Mouse (Mus musculus): ENCODE measurements around the gene Krt20. TPM values are rescaled to one million over a fixed set of nuclear protein-coding genes. Genes with fewer than 3 reads are reported as not detected.
A peak's percentile ranks its signal among the peaks of the same experiment; 100 is the strongest.

Gene Krt20
- total RNA-seq, 1 experiment from 2014 or later, result 0.96 TPM

DNA sequence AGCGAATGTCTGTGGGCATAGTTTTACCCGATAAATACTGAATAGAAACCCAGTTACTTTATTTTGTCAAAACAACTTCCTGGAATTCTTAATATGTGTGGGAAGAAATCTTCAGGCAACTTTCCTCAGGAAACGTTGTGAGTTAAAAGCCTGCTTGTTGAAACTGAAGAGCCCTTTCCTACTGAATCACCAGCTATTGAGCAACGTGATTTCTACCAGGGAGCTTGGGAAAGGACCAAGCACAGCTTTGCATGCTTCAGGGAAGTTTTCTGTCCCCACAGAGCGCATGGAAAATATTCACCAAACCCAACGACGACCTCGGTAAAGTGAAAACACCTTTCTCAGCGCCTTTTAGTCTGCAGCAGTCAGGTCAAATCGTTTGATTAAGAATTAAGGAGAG is 31.8 kb downstream of the Krt20 start:
- DNase-seq, result no peak

DNA sequence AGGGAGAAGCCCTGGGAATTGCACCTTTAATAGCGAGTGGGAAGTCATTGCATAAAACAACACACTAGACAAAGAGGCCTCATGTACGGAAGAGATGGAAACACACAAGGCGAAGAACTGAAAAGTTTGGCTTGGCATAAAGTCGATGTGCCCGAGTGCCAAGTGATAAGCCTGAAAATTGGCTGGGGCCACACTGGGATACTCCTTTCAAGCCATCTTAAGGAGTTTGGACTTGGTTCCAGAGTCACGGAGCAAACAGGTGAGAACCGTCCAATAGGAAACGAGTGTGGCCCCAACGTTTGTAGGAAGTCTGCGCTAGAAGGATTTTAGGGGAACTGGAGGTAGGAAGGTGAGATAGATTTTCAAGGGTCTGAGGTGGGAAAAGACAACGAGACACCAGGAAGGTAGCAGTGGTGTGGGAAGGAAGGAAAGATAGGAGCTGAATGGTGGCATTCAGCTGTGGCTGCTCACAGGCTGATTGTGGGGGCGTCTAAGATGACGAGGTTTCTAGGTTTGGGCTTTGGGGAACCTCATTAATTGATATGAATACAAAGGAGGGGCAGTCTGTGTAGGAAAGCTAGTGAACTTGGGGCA is 37.9 kb downstream of the Krt20 start:
- no peak for DNase-seq

DNA sequence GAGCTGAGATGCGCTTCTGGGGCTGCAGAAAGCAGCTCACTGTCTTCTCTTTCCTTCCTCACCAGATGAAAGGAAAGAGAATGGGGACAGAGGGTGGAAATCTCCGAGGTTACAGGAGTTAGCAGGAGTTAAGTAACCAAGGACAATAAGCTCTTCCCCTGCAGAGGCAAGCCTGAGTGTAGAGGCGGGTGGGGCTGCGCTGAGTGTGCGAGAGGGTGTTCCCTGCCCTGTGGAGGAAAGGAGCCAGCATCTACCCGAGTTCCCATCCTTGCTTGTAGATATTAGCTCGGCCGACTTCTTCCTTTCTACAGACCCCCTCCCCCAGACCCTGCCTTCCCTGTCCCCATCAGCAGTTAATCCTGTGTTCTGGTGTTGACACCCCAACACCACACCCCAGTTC is 39.1 kb downstream of the Krt20 start:
- no peak for DNase-seq

DNA sequence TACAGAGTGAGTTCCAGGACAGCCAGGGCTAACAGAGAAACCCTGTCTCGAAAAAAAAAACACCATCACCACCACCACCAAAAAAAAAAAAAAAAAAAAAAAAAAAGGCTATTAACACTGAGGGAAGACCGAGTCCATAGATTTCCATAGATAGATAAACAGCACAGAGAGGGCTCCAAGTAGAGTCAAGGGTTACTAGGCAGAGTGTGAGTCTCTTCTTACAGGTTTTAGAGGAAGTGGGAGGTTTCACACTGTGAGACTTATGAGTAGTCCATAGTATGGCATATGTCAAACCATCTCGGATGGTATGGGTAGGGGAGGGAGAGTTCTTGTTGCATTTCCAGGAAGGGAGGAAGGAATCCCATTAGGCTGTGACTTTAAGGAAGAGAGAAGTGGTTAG is 39.9 kb downstream of the Krt20 start:
- DNase-seq, result no peak

DNA sequence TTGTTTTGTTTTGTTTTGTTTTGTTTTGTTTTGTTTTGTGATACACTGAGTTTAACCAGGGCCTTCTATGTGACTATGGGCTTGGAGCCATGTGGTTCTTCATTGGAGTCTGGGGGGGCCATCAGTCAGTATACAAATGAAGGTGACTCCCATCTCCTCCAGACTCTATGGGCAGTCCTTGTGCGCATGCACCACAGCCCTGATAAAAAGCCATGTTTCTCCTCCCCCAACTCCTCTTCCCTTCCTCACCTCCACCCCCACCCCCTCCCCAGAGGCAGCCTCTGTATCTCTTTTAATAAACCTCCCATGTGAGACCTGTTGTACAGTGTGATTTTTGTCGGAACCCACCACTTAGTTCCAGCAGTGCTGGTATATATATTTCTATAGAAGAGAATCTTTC is 41.3 kb downstream of the Krt20 start:
- no peak for DNase-seq

DNA sequence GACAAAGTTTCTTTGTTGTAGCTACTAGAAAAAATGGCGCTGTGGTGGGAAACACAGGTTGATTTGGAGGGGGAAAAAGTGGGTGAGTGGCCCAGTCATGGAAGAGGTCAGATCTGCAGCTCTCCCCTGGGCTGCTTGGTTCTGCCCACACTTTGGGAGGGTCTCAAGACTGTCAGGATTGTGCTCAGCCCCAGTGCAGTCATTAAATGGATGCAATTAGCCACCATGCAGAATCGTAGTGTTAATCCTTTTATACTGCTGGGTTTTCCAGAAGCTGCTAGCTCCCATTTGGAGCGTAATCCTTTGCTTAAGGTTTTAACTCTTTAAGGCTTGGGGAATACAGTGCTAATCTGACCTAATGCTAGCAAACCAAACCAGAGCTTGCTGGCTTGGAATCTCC is 41.9 kb downstream of the Krt20 start:
- no peak for DNase-seq

DNA sequence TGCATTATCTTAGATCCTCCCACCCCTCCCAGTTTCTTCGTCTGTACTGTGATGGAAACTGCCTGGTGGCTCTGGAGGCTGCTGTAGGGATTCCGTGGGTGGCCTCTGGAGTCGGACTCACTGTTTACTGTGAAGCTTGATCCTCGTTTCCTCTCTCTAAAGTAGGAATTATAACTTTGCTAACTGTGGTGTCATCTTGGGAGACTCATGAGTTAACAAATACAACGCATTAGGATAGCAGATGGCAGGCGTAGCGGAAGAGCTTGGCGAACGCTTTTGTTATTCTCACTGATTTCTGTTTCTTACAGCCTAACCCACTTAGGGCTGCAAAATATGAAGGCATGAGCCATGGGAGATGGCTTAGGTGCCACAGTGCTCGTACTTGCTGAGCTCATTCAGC is 45.5 kb downstream of the Krt20 start:
- DNase-seq, result no peak

DNA sequence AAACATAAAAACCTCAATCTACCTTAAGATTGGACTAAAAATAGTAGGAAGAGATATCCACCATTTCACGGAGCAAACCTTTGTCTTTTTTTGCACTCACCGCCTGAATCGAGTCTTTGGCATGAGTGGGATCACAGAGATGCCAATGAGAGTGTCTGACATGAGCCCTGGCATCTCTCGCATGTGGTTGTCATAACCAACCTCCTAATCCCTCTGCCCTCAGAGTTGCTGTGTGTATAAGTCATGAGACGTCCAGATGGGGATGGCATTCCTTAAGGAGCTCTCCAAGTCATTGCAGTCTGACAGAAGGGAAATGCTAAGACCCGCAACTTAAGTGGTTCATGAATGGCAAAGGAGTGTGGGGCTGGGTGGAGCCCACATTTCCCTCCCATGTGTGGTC is 46.6 kb downstream of the Krt20 start:
- DNase-seq, result no peak

DNA sequence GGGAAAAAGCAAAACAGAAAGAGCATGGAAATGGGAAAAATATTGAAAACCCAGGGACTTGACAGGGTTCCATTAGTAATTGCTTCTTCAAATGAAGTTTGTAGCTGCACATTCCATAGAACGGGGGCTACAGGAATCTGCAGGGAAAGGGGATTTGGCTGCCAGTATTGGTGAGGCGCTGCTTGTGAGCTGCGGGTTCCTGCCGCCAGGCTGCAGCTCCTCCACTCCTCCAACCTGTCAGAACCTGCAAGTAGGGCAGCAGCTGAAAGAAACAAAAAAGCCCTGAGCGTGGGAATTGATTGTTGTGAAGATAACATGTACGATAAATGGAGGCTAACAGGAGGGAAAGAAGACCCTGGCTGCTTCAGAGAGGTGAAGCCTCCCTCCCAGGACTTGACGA is 47.1 kb downstream of the Krt20 start:
- DNase-seq, result no peak

DNA sequence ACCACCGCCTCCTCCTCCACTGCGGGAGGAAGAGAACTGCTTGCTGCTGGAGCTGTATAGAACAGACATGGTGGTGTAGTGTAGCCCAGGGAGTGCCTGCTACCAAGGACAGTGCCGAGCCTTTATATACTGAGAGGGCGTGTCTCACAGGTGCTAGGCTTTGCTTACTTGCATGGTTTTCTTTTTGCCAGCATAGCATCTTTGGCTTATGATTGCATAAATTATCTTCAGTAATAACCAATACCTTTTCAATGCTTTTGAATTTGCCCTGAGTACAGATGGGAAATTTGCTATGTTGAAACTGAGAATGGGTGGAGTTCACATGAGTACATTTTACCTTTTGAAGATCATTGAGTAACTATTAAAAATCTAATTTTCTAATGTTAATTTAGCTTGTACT is 48.7 kb downstream of the Krt20 start, which contains the start of gene Krt10:
TSS of gene Krt10 (minus strand) at position 101 of the 400 bp plus-strand sequence.
- no peak for DNase-seq

DNA sequence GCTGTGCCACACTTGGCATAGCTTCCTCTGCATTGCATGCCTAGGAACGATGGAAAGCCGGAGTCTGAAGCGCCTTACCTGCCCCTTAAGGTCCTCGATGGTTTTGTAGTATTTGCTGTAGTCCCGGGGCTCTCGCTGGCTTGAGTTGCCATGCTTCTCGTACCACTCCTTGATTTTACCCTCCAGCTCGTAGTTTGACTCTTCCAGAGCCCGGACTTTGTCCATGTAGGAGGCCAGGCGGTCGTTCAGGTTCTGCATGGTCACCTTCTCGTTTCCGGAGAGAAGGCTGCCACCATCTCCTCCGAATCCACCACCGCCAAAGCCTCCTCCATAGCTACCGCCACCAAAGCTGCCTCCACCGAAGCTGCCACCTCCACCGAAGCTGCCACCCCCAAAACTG is 49.3 kb downstream of the Krt20 start:
- no peak for DNase-seq

DNA sequence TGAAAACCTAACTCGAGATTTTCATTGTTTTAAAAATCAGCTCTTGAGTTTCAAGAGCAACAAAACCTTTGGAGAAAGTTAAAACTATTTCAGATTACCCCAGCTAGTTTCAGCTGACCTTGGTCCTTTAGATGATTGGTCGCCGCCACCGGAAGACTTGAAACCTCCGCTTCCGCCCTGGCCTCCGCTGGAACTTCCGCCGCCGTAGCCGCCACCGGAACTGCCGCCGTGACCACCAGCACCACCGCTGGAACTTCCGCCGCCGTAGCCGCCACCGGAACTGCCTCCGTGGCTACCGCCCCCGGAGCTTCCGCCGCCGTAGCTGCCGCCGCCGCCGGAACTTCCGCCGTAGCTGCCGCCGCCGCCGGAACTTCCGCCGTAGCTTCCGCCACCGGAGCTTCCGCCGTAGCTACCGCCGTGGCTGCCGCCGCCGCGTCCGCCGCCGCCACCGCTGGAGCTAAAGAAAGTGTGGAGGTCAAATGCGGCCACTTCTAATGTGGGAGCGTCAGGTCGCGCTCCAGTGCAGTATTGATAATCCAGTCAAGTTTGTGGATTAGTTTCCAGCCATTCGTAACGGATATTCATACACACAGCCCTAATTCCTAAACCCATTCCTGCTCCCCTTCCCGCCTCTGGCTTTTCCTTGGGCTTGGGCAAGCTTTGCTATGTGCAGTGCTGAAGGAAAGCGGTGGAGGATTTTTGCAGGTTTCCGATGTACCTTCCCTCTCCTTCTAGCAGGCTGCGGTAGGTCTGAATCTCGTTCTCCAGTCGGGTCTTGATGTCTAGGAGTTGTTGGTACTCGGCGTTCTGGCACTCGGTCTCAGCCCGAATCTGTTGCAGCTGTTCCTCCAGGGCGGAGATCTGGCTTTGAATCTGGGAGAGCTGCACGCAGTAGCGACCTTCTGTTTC is 51.9 kb downstream of the Krt20 start:
- peak; percentile 95 for DNase-seq

DNA sequence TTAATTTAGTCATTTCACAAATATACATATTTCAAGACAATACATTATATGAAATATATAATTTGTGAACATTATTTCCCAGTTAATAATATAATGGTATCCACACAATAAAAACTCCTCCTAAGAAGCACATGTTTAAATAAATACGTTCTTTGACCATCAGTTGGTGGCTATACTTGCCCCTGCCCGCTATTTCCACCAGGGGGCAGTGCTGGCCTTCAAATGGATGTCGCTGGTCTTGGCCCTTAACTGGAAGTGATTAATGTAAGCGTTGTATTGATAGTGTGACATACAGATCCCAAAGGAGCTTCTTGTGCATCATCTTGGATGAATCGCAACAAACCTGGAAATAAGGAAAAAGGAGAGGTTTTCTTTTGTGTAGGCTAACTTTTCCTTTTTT is 58.4 kb downstream of the Krt20 start:
- DNase-seq, result peak; percentile 87

Other genes starting within 250 kb of the Krt20 start
- gene Smarce1, start 207.1 kb downstream of the Krt20 start, total RNA-seq (2021), result 77.0 and 93.4 TPM in 2 replicates
- gene Krt222, start 194.1 kb downstream of the Krt20 start, total RNA-seq (2021), result 1.3 and 2.9 TPM in 2 replicates
- gene Krt24, start 152.9 kb downstream of the Krt20 start, total RNA-seq (2021), result not detected in 2 replicates
- not detected in 2 replicates for gene Krt25, start 115.2 kb downstream of the Krt20 start, total RNA-seq (2021)
- gene Krt26, start 100.2 kb downstream of the Krt20 start, total RNA-seq (2021), result not detected in 2 replicates
- gene Krt27, start 87.0 kb downstream of the Krt20 start, total RNA-seq (2021), result not detected in 2 replicates
- gene Krt28, start 63.2 kb downstream of the Krt20 start, total RNA-seq (2021), result not detected in 2 replicates
- 4.3 and 5.6 TPM in 2 replicates for gene Krt10, start 48.8 kb downstream of the Krt20 start, total RNA-seq (2021)
- gene Krt12, start 15.9 kb downstream of the Krt20 start, total RNA-seq (2021), result not detected in 2 replicates
- gene Krt23, start 55.0 kb upstream of the Krt20 start, total RNA-seq (2021), result 0.30 and 6.4 TPM in 2 replicates
- not detected in 2 replicates for gene Krt39, start 83.2 kb upstream of the Krt20 start, total RNA-seq (2021)
- gene Krt40, start 105.0 kb upstream of the Krt20 start, total RNA-seq (2021), result not detected in 2 replicates
- not detected in 2 replicates for gene Krtap3-3, start 112.7 kb upstream of the Krt20 start, total RNA-seq (2021)
- gene Krtap3-2, start 118.7 kb upstream of the Krt20 start, total RNA-seq (2021), result not detected in 2 replicates
- not detected in 2 replicates for gene Gm11939, start 121.3 kb upstream of the Krt20 start, total RNA-seq (2021)
- gene Krtap3-1, start 128.5 kb upstream of the Krt20 start, total RNA-seq (2021), result not detected in 2 replicates
- not detected in 2 replicates for gene Krtap1-5, start 142.9 kb upstream of the Krt20 start, total RNA-seq (2021)
- gene Krtap1-4, start 145.5 kb upstream of the Krt20 start, total RNA-seq (2021), result not detected in 2 replicates
- gene Krtap1-3, start 153.2 kb upstream of the Krt20 start, total RNA-seq (2021), result not detected in 2 replicates
- not detected in 2 replicates for gene Krtap9-3, start 160.0 kb upstream of the Krt20 start, total RNA-seq (2021)
- not detected in 2 replicates for gene Gm11938, start 165.2 kb upstream of the Krt20 start, total RNA-seq (2021)
- not detected in 2 replicates for gene Gm11937, start 172.0 kb upstream of the Krt20 start, total RNA-seq (2021)
- not detected in 2 replicates for gene Krtap2-4, start 176.7 kb upstream of the Krt20 start, total RNA-seq (2021)
- gene Gm11562, start 182.3 kb upstream of the Krt20 start, total RNA-seq (2021), result not detected in 2 replicates
- gene Krtap4-1, start 190.1 kb upstream of the Krt20 start, total RNA-seq (2021), result not detected in 2 replicates
- not detected in 2 replicates for gene Krtap4-2, start 196.9 kb upstream of the Krt20 start, total RNA-seq (2021)
- not detected in 2 replicates for gene Krtap4-7, start 205.9 kb upstream of the Krt20 start, total RNA-seq (2021)
- not detected in 2 replicates for gene Gm11555, start 212.1 kb upstream of the Krt20 start, total RNA-seq (2021)
- not detected in 2 replicates for gene Gm11563, start 220.8 kb upstream of the Krt20 start, total RNA-seq (2021)
- gene Krtap4-6, start 227.8 kb upstream of the Krt20 start, total RNA-seq (2021), result not detected in 2 replicates